Mouse (Mus musculus) lung, postnatal 0 days (tissue): Measurements from ENCODE around the gene Sp6.

Source experiments
- CTCF ChIP-seq: IDR thresholded peaks from 2 replicates; pipeline ENCODE4 v1.5.1; 2016; ENCODE audit warnings: antibody characterized with exemption, mild to moderate bottlenecking
- EP300 ChIP-seq: IDR thresholded peaks from 2 replicates; pipeline ENCODE4 v1.6.1; 2016; ENCODE audit warnings: antibody characterized with exemption, mild to moderate bottlenecking, control low read depth

DNA sequence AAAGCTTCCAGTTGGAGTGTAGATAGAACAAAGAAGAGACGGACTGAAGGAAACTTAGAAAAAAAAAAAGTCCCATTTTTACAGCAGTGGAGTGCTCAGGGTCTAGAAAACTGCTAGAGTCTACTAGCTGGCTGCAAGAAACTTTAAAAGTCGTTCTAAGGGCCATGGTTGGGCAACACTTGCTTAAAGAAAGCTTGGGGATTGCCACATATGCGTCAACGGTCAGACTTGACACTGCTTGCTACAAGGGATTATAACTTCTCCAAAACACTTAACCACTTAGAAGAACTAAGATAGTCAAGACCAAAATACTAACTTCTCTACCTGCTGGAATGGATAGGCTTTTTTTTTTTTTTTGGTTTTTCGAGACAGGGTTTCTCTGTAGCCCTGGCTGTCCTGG lies 38.4 kb upstream of the Sp6 start:
- no peak for TF ChIP-seq CTCF
- no peak for TF ChIP-seq EP300
